Comparison of ENCODE assay signal across 13 mouse cellular contexts in the genomic region with DNA sequence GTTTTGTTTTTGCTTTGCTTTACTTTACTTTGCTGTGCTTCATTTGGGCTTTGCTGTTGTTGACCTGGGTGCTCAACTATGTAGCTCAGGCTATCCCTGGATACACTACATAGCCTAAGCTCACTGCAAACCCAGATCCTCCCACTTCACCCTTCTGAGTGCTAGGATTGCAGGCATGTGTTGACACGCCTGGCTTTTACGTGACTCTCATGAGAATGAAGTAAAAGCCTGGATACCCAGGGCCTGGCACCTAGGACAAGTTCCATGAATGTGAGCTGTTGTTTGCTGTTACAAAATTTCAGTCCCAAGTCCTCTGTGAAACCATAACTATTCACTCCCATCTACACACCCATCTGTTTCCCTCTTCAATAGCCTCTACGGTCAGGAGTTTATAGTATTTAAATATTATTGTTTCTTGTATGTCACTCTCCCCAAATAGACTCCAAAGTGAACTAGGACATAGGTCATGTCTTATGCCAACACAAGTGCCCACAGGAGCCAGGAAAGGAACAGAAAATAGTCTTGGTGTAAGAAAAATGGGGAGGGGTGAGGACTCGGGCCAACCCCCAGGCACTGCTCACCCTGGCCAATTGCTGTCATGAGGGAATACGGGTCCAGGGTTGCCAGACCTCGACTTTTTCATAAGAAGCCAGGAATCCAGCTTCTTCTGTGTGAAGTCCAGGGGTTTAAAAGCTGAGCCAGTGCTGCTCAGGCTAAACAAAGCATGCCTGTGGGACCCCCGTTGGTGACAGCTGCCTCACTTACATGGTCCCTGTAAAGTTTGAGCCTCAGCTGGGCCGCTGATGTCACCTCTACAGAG. TPM values are rescaled to one million over a fixed set of nuclear protein-coding genes. Genes with fewer than 3 reads are reported as not detected.
DNase-seq lines count a peak whose midpoint lies in the region; ATAC-seq lines count a peak whose summit lies in the region.
"Had no signal": no experiment of that assay in that cellular context is flagged by ENCODE, and none has a peak within 500 bp of the region (broad histone marks: within the 10 kb centered on the region; RNA-seq: fewer than 3 reads in every experiment).

No protein-coding gene starts in this region.

- peak; percentile 26 for DNase-seq in heart, adult 8-10 months (ENCODE audit: low spot score)
- no peak for DNase-seq in heart, postnatal 4 days
- DNase-seq in neural tube, embryonic 10.5 days (ENCODE audit: extremely low spot score, low spot score): no peak
- DNase-seq in gastrocnemius, postnatal 10 days: peak; percentile 22
- DNase-seq in spleen, postnatal 36 days (ENCODE audit: low spot score in 2 of 2): no peak
- no peak for DNase-seq in embryo, embryonic 10.5 days (ENCODE audit: low spot score)
- DNase-seq: lung, postnatal 36 days had no signal

- no peak overlapping the region for H3K4me2 ChIP-seq in neural tube, embryonic 13.5 days
- H3K4me2 ChIP-seq: embryonic facial prominence, embryonic 15.5 days; limb, embryonic 13.5 days had no signal

- H3K36me3 ChIP-seq in neural tube, embryonic 13.5 days: no peaks in the 10 kb centered on the region
- H3K36me3 ChIP-seq: embryonic facial prominence, embryonic 15.5 days; limb, embryonic 13.5 days had no signal

- H3K27ac ChIP-seq in neural tube, embryonic 13.5 days (replicated peaks): 0 out of 2 replicates have a peak overlapping the region, but pooled peaks have one; percentile 4
- H3K27ac ChIP-seq: embryonic facial prominence, embryonic 15.5 days; limb, embryonic 13.5 days had no signal

- no peak overlapping the region for H3K9ac ChIP-seq in neural tube, embryonic 13.5 days
- H3K9ac ChIP-seq: embryonic facial prominence, embryonic 15.5 days; limb, embryonic 13.5 days had no signal

- H3K4me3 ChIP-seq in neural tube, embryonic 13.5 days: no peak overlapping the region
- H3K4me3 ChIP-seq: embryonic facial prominence, embryonic 15.5 days; limb, embryonic 13.5 days; myocyte had no signal

- WGBS in neural tube, embryonic 13.5 days: 72% methylated on average over 8 of the region's 8 CpGs

- H3K27me3 ChIP-seq in neural tube, embryonic 13.5 days: no peaks in the 10 kb centered on the region
- H3K27me3 ChIP-seq: embryonic facial prominence, embryonic 15.5 days; limb, embryonic 13.5 days had no signal

- no peak for ATAC-seq in neural tube, embryonic 13.5 days (ENCODE audit: low read depth)
- ATAC-seq: intestine, embryonic 16.5 days had no signal

- H3K4me1 ChIP-seq in neural tube, embryonic 13.5 days (replicated peaks): peaks cover 4% of the 10 kb centered on the region; the same call in 1 of the 2 replicates
- H3K4me1 ChIP-seq: embryonic facial prominence, embryonic 15.5 days; limb, embryonic 13.5 days had no signal

- H3K9me3 ChIP-seq in neural tube, embryonic 13.5 days: no peaks in the 10 kb centered on the region
- H3K9me3 ChIP-seq: embryonic facial prominence, embryonic 15.5 days; limb, embryonic 13.5 days had no signal

RNA-seq across cellular contexts. Expression of gene Rfx4, which starts 54.4 kb away (rescaled TPM):
- total RNA-seq in heart, adult 8-10 months (2022): not detected
- not detected for total RNA-seq in heart, postnatal 4 days (2021)
- 21.8 and 22.7 TPM in 2 replicates for polyA plus RNA-seq in neural tube, embryonic 13.5 days (2015; fragmentation: Nextera tagmentation; extraction: Ambion mirVana)
- total RNA-seq in gastrocnemius, postnatal 10 days (2021): under 1 TPM; 0.09 to 0.11 TPM
- polyA plus RNA-seq: intestine, embryonic 16.5 days; large intestine, adult 2 months had no signal

Comparison
In these comparisons a context has a peak if more than half of its experiments do, and no peak if none do; other contexts are left out.
1. DNase-seq: peak in heart, adult 8-10 months (single experiment) and gastrocnemius, postnatal 10 days (single experiment); none in heart, postnatal 4 days (single experiment), neural tube, embryonic 10.5 days (single experiment), spleen, postnatal 36 days (0 of 2) and embryo, embryonic 10.5 days (single experiment).